Mouse (Mus musculus) CH12.LX (cell line): Measurements from ENCODE around the gene Fgfr3.

Experiments
- CTCF ChIP-seq, 2 experiments: IDR thresholded peaks in 1 of 2; conservative IDR thresholded peaks in 1 of 2; 2 replicates each; pipeline ENCODE4 v1.5.1; 2011 to 2012; ENCODE audit warnings: low read depth in 2 of 2, low read length in 2 of 2, improper control_type of control experiment in 1 of 2, inconsistent platforms in 1 of 2, mild to moderate bottlenecking in 1 of 2, moderate library complexity in 1 of 2
- EP300 ChIP-seq: IDR thresholded peaks from 2 replicates; pipeline ENCODE4 v1.6.1; 2011; ENCODE audit warnings: low read length, improper control_type of control experiment
- HCFC1 ChIP-seq: IDR thresholded peaks from 2 replicates; pipeline ENCODE4 v1.6.1; 2012; ENCODE audit warnings: low read depth, mild to moderate bottlenecking, inconsistent platforms, low read length, improper control_type of control experiment
- MXI1 ChIP-seq: IDR thresholded peaks from 2 replicates; pipeline ENCODE4 v1.6.1; 2011; ENCODE audit warnings: mild to moderate bottlenecking, low read depth, low read length, improper control_type of control experiment
- POLR2A ChIP-seq: IDR thresholded peaks from 2 replicates; pipeline ENCODE4 v1.6.1; 2011; ENCODE audit warnings: low read depth, mild to moderate bottlenecking, improper control_type of control experiment, low read length
- TCF12 ChIP-seq: IDR thresholded peaks from 2 replicates; pipeline ENCODE4 v1.6.1; 2014; ENCODE audit warnings: low read depth, mild to moderate bottlenecking, inconsistent platforms, low read length, improper control_type of control experiment

GRCm38 (mm10) chr5:33731051-33731450, 9.6 kb downstream of the Fgfr3 start:
- TF ChIP-seq CTCF (conservative IDR thresholded peaks at IDR 0.05 in 1 of 2, IDR thresholded peaks at IDR 0.05 in 1 of 2; ENCODE audit: low read depth in 2 of 2, low read length in 2 of 2) (no peak), POLR2A (no peak), MXI1 (no peak), TCF12 (no peak), EP300 (no peak), HCFC1 (no peak)
